Mouse (Mus musculus): ENCODE measurements at regions not wholly inside any gene's neighbourhood (a gene's known extent, or its start where the extent isn't known, plus 50 kb on each side); places are given as distances from the start of the nearest gene placed in this dataset.

DNA sequence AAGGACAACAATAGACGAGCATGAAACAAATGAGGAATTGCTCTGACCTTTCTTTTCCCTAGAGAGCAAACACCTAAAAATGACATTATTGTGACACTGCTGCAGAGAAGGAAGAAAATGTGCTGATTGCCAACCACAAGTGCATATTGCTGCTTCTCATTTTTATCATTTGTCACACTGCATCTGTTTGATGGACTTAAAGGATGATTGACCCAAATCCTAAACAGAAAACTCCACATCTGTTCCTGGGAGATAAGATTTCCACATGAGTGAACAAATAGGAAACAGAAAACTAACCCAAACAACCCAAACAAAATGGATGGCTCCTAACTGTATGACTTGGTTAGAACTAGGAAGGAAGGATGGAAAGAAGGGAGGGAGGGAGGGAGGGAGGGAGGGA lies 118.5 kb downstream of the Ccdc50 start:
- Histone ChIP-seq H3K4me3 (ENCODE audit: low read depth, low read length) (no peak overlapping the region), H3K27me3 (ENCODE audit: control insufficient read depth, insufficient read depth, low read length) (no peaks in the 10 kb centered on the region), H3K4me2 (ENCODE audit: low read depth, low read length) (no peak overlapping the region), H3K9ac (replicated peaks; ENCODE audit: low read depth, low read length) (no peak overlapping the region), H3K36me3 (ENCODE audit: control insufficient read depth, insufficient read depth, low read length) (no peaks in the 10 kb centered on the region), H3K9me3 (ENCODE audit: control insufficient read depth, low read length) (no peaks in the 10 kb centered on the region), H3K27ac (ENCODE audit: low read depth, low read length) (no peak overlapping the region), H3K4me1 (ENCODE audit: control insufficient read depth, insufficient read depth, low read length) (no peaks in the 10 kb centered on the region)
- ATAC-seq (ENCODE audit: low read depth): no peak
- 79% methylated on average over 1 of the region's 1 CpGs for WGBS

DNA sequence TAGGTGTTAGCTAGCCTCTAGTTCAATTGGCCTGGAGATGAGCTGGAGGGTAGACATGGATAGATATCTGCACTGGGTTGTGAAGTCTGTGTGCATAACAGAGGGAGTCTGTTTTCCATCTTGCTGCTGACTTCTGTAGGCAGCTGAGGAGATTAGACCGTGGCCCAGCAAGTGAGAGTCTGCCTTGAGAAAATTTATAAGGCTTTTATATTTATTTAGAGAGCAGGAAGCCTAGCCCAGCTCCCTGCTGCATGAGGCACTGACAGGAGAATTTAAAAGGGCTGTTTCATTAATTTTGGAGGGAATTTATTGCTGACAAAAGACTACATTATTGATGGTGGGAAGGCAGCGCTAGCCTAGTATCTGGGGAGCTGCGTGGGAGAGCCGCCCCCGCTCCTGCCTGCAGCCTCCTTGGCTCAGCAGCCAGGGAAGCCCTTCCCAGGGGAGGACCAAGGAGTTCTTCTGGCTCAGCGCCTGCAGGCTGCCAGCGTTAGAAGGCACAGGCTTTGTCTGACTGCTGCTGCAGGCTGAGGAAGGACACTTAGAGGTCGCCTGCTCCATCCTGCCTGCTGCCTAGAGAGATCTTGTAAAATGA lies 135.0 kb downstream of the Ccdc50 start:
- Histone ChIP-seq H3K27ac (ENCODE audit: low read depth, low read length) (peak overlapping the region; percentile 71), H3K4me3 (ENCODE audit: low read depth, low read length) (no peak overlapping the region), H3K36me3 (ENCODE audit: control insufficient read depth, insufficient read depth, low read length) (no peaks in the 10 kb centered on the region), H3K4me2 (ENCODE audit: low read depth, low read length) (peak overlapping the region; percentile 35; the same call in 1 of the 2 replicates), H3K9me3 (ENCODE audit: control insufficient read depth, low read length) (no peaks in the 10 kb centered on the region), H3K4me1 (ENCODE audit: control insufficient read depth, insufficient read depth, low read length) (peaks cover 4% of the 10 kb centered on the region; the same call in 1 of the 2 replicates), H3K9ac (replicated peaks; ENCODE audit: low read depth, low read length) (0 out of 2 replicates have a peak overlapping the region, but pooled peaks have one; percentile 17), H3K27me3 (ENCODE audit: control insufficient read depth, insufficient read depth, low read length) (no peaks in the 10 kb centered on the region)
- peak; percentile 97 for ATAC-seq (ENCODE audit: low read depth)
- 6% methylated on average over 8 of the region's 8 CpGs for WGBS

DNA sequence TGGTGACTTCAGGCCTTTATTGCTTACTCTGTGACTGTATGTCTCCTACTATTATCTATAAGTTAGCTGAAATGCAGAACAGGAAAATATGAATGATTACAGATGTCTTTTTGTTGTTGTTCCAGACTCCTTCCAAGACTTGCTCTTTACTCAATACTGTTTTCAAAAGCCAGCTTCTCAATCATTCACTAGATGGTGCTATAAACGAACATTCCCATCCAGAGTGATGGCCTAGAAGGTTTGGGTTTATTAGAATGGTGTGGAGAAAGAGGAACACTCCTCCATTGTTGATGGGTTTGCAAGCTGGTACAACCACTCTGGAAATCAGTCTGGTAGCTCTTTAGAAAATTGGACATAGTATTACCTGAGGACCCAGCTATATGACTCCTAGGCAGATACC lies 138.0 kb downstream of the Ccdc50 start:
- no peak overlapping the region for H3K4me2 ChIP-seq (ENCODE audit: low read depth, low read length)
- no peaks in the 10 kb centered on the region for H3K36me3 ChIP-seq (ENCODE audit: control insufficient read depth, insufficient read depth, low read length)
- no peak overlapping the region for H3K9ac ChIP-seq (replicated peaks; ENCODE audit: low read depth, low read length)
- H3K4me3 ChIP-seq (ENCODE audit: low read depth, low read length): no peak overlapping the region
- no peaks in the 10 kb centered on the region for H3K9me3 ChIP-seq (ENCODE audit: control insufficient read depth, low read length)
- no peak for ATAC-seq (ENCODE audit: low read depth)
- no peaks in the 10 kb centered on the region for H3K27me3 ChIP-seq (ENCODE audit: control insufficient read depth, insufficient read depth, low read length)
- no peak overlapping the region for H3K27ac ChIP-seq (ENCODE audit: low read depth, low read length)
- 59% methylated on average over 1 of the region's 1 CpGs for WGBS
- H3K4me1 ChIP-seq (ENCODE audit: control insufficient read depth, insufficient read depth, low read length): peaks cover 4% of the 10 kb centered on the region; the same call in 1 of the 2 replicates

DNA sequence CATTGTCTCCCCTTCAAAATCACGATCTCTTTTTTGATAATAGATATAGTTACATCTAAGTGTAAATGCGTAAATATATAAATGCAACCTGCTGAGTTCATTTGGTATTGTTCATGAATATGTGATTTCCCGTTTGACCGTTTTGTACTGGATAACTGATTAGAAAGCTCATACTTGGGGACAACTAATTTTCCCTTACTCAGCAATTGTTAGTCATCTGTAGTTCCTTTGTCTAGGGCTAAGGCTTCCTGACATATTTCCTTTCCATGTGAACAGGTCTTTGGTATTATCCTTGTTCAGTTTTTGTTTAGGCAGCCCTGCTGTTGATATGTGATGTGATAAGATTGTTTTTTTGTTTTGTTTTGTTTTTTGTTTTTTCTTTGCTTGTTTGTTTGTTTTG lies 142.0 kb downstream of the Ccdc50 start:
- H3K27me3 ChIP-seq (ENCODE audit: control insufficient read depth, insufficient read depth, low read length): no peaks in the 10 kb centered on the region
- H3K9ac ChIP-seq (replicated peaks; ENCODE audit: low read depth, low read length): no peak overlapping the region
- no peak overlapping the region for H3K4me2 ChIP-seq (ENCODE audit: low read depth, low read length)
- H3K4me3 ChIP-seq (ENCODE audit: low read depth, low read length): no peak overlapping the region
- H3K4me1 ChIP-seq (ENCODE audit: control insufficient read depth, insufficient read depth, low read length): no peaks in the 10 kb centered on the region
- no peak overlapping the region for H3K27ac ChIP-seq (ENCODE audit: low read depth, low read length)
- whole genome bisulfite sequencing: 94% methylated on average over 4 of the region's 4 CpGs
- H3K9me3 ChIP-seq (ENCODE audit: control insufficient read depth, low read length): no peaks in the 10 kb centered on the region
- no peaks in the 10 kb centered on the region for H3K36me3 ChIP-seq (ENCODE audit: control insufficient read depth, insufficient read depth, low read length)
- ATAC-seq (ENCODE audit: low read depth): no peak

All from neural tube, embryonic 14.5 days (tissue).